Mouse (Mus musculus) neural tube, embryonic 15.5 days (tissue): ENCODE data around the gene Atg13. TPM values are rescaled to one million over a fixed set of nuclear protein-coding genes. Genes with fewer than 3 reads are reported as not detected.

ENCODE experiments used
- ATAC-seq: fragments of 200-750 bp; cut with Nextera tagmentation; 2 replicates; pipeline ENCODE4 v1.8.0; 2017; ENCODE audit warnings: mild to moderate bottlenecking, moderate TSS enrichment, moderate library complexity; ENCODE audit not compliant: low FRiP score
- H3K27ac ChIP-seq: fragments of 300-500 bp; sonication (generic); replicated peaks from 2 replicates; pipeline ENCODE4 v1.5.1; 2015; ENCODE audit warnings: mild to moderate bottlenecking, inconsistent platforms
- H3K27me3 ChIP-seq: fragments of 300-500 bp; sonication (generic); replicated peaks from 2 replicates; pipeline ENCODE4 v1.6.1; 2015; ENCODE audit warnings: inconsistent platforms
- H3K36me3 ChIP-seq: fragments of 300-500 bp; sonication (generic); 2 replicates; pipeline ENCODE4 v1.6.1; 2015; ENCODE audit warnings: inconsistent platforms
- H3K4me1 ChIP-seq: fragments of 300-500 bp; sonication (generic); 2 replicates; pipeline ENCODE4 v1.6.1; 2015; ENCODE audit warnings: inconsistent platforms
- H3K4me2 ChIP-seq: fragments of 300-500 bp; sonication (generic); 2 replicates; pipeline ENCODE4 v1.6.1; 2015; ENCODE audit warnings: inconsistent platforms, mild to moderate bottlenecking, moderate library complexity
- H3K4me3 ChIP-seq: fragments of 300-500 bp; sonication (generic); replicated peaks from 2 replicates; pipeline ENCODE4 v1.5.1; 2015; ENCODE audit warnings: mild to moderate bottlenecking, inconsistent platforms
- H3K9ac ChIP-seq: fragments of 300-500 bp; sonication (generic); replicated peaks from 2 replicates; pipeline ENCODE4 v1.6.1; 2015; ENCODE audit warnings: mild to moderate bottlenecking, inconsistent platforms
- H3K9me3 ChIP-seq: fragments of 300-500 bp; sonication (generic); replicated peaks from 2 replicates; pipeline ENCODE4 v1.6.1; 2016; ENCODE audit warnings: inconsistent platforms
- WGBS: fragments of 180-500 bp; shearing (Covaris S2); methylation state at CpG from one replicate; pipeline ENCODE4 v1.1.7; 2015; ENCODE audit warnings: mixed read lengths; 5-methylcytosine and 5-hydroxymethylcytosine counted together
- polyA plus RNA-seq: library from polyadenylated mRNA; unstranded; fragments of >200 nt; fragmentation: Nextera tagmentation; extraction: Ambion mirVana; gene quantifications from 2 replicates; pipeline ENCODE4 v1.2.1, GENCODE M21; 2015

Gene Atg13
- polyA plus RNA-seq, 1 experiment from 2014 or later, result 33.7 TPM

GRCm38 (mm10) chr2:91683919-91684318 is 26.5 kb downstream of the Atg13 start:
- ATAC-seq, result no peak
- Histone ChIP-seq H3K9ac (no peak overlapping the region), H3K9me3 (no peaks in the 10 kb centered on the region), H3K4me2 (no peak overlapping the region), H3K36me3 (peaks cover 80% of the 10 kb centered on the region), H3K4me1 (no peaks in the 10 kb centered on the region), H3K27me3 (no peaks in the 10 kb centered on the region), H3K4me3 (no peak overlapping the region), H3K27ac (no peak overlapping the region)
- 87% methylated on average over 8 of the region's 8 CpGs for WGBS

GRCm38 (mm10) chr2:91682850-91683249 is 27.5 kb downstream of the Atg13 start:
- no peak overlapping the region for H3K27ac ChIP-seq
- H3K4me3 ChIP-seq, result no peak overlapping the region
- H3K4me1 ChIP-seq, result no peaks in the 10 kb centered on the region
- H3K36me3 ChIP-seq, result peaks cover 81% of the 10 kb centered on the region
- no peaks in the 10 kb centered on the region for H3K9me3 ChIP-seq
- no peaks in the 10 kb centered on the region for H3K27me3 ChIP-seq
- no peak overlapping the region for H3K4me2 ChIP-seq
- no peak overlapping the region for H3K9ac ChIP-seq
- no peak for ATAC-seq
- WGBS, result 62% methylated on average over 4 of the region's 4 CpGs

- Histone ChIP-seq H3K4me1 (no peaks in the 10 kb centered on the region), H3K4me3 (no peak overlapping the region), H3K9me3 (no peaks in the 10 kb centered on the region), H3K27me3 (no peaks in the 10 kb centered on the region), H3K36me3 (peaks cover 94% of the 10 kb centered on the region), H3K4me2 (no peak overlapping the region), H3K9ac (no peak overlapping the region), H3K27ac (no peak overlapping the region)
- ATAC-seq, result no peak
These were observed 33.4 kb downstream of the Atg13 start for GRCm38 (mm10) chr2:91676961-91677360.

- WGBS, result 76% methylated on average over 2 of the region's 2 CpGs
- Histone ChIP-seq H3K27me3 (no peaks in the 10 kb centered on the region), H3K4me1 (no peaks in the 10 kb centered on the region), H3K4me2 (no peak overlapping the region), H3K27ac (no peak overlapping the region), H3K9me3 (no peaks in the 10 kb centered on the region), H3K36me3 (peaks cover 91% of the 10 kb centered on the region), H3K4me3 (no peak overlapping the region), H3K9ac (no peak overlapping the region)
- no peak for ATAC-seq
These were observed 34.0 kb downstream of the Atg13 start for GRCm38 (mm10) chr2:91676420-91676819.

GRCm38 (mm10) chr2:91674895-91675294 is 35.5 kb downstream of the Atg13 start:
- H3K9ac ChIP-seq, result no peak overlapping the region
- no peak overlapping the region for H3K27ac ChIP-seq
- no peak for ATAC-seq
- WGBS, result 86% methylated on average over 5 of the region's 5 CpGs
- H3K36me3 ChIP-seq, result peaks cover 89% of the 10 kb centered on the region
- H3K27me3 ChIP-seq, result no peaks in the 10 kb centered on the region
- no peaks in the 10 kb centered on the region for H3K4me1 ChIP-seq
- H3K9me3 ChIP-seq, result no peaks in the 10 kb centered on the region
- no peak overlapping the region for H3K4me3 ChIP-seq
- no peak overlapping the region for H3K4me2 ChIP-seq

- Histone ChIP-seq H3K9me3 (no peaks in the 10 kb centered on the region), H3K27me3 (no peaks in the 10 kb centered on the region), H3K4me2 (no peak overlapping the region), H3K27ac (no peak overlapping the region), H3K4me3 (no peak overlapping the region), H3K4me1 (no peaks in the 10 kb centered on the region), H3K36me3 (peaks cover 91% of the 10 kb centered on the region), H3K9ac (no peak overlapping the region)
- ATAC-seq, result no peak
- 56% methylated on average over 2 of the region's 2 CpGs for WGBS
These were observed 36.8 kb downstream of the Atg13 start for GRCm38 (mm10) chr2:91673587-91673986.

GRCm38 (mm10) chr2:91670038-91670437 is 40.3 kb downstream of the Atg13 start:
- Histone ChIP-seq H3K9ac (no peak overlapping the region), H3K4me3 (no peak overlapping the region), H3K27ac (no peak overlapping the region), H3K27me3 (no peaks in the 10 kb centered on the region), H3K9me3 (no peaks in the 10 kb centered on the region), H3K4me2 (no peak overlapping the region), H3K4me1 (no peaks in the 10 kb centered on the region), H3K36me3 (peaks cover 83% of the 10 kb centered on the region)
- ATAC-seq, result no peak
- WGBS, result 95% methylated on average over 6 of the region's 6 CpGs

GRCm38 (mm10) chr2:91669326-91669725 is 41.0 kb downstream of the Atg13 start:
- H3K9ac ChIP-seq, result no peak overlapping the region
- H3K4me3 ChIP-seq, result no peak overlapping the region
- H3K9me3 ChIP-seq, result no peaks in the 10 kb centered on the region
- no peak for ATAC-seq
- H3K4me2 ChIP-seq, result no peak overlapping the region
- H3K27ac ChIP-seq, result no peak overlapping the region
- 95% methylated on average over 8 of the region's 8 CpGs for WGBS
- H3K36me3 ChIP-seq, result peaks cover 83% of the 10 kb centered on the region
- H3K27me3 ChIP-seq, result no peaks in the 10 kb centered on the region
- no peaks in the 10 kb centered on the region for H3K4me1 ChIP-seq

GRCm38 (mm10) chr2:91667747-91668146 is 42.6 kb downstream of the Atg13 start:
- Histone ChIP-seq H3K9me3 (no peaks in the 10 kb centered on the region), H3K36me3 (peaks cover 85% of the 10 kb centered on the region), H3K27me3 (no peaks in the 10 kb centered on the region), H3K4me1 (no peaks in the 10 kb centered on the region), H3K4me3 (no peak overlapping the region), H3K27ac (no peak overlapping the region), H3K4me2 (no peak overlapping the region), H3K9ac (no peak overlapping the region)
- ATAC-seq, result no peak
- 86% methylated on average over 2 of the region's 2 CpGs for WGBS

GRCm38 (mm10) chr2:91666386-91666910 is 43.9 kb downstream of the Atg13 start:
- Histone ChIP-seq H3K4me1 (no peaks in the 10 kb centered on the region), H3K27me3 (no peaks in the 10 kb centered on the region), H3K4me2 (no peak overlapping the region), H3K9ac (no peak overlapping the region), H3K27ac (no peak overlapping the region), H3K36me3 (peaks cover 89% of the 10 kb centered on the region), H3K4me3 (no peak overlapping the region), H3K9me3 (no peaks in the 10 kb centered on the region)
- 93% methylated on average over 6 of the region's 6 CpGs for WGBS
- no peak for ATAC-seq

- H3K4me2 ChIP-seq, result no peak overlapping the region
- no peak overlapping the region for H3K4me3 ChIP-seq
- H3K9ac ChIP-seq, result no peak overlapping the region
- no peaks in the 10 kb centered on the region for H3K27me3 ChIP-seq
- no peak for ATAC-seq
- no peak overlapping the region for H3K27ac ChIP-seq
- H3K9me3 ChIP-seq, result no peaks in the 10 kb centered on the region
- H3K4me1 ChIP-seq, result no peaks in the 10 kb centered on the region
- H3K36me3 ChIP-seq, result peaks cover 82% of the 10 kb centered on the region
These were observed 45.6 kb downstream of the Atg13 start for GRCm38 (mm10) chr2:91664780-91665179.

GRCm38 (mm10) chr2:91660981-91661380 is 49.4 kb downstream of the Atg13 start:
- 97% methylated on average over 6 of the region's 6 CpGs for WGBS
- Histone ChIP-seq H3K4me2 (no peak overlapping the region), H3K9ac (no peak overlapping the region), H3K36me3 (peaks cover 85% of the 10 kb centered on the region), H3K27ac (no peak overlapping the region), H3K9me3 (no peaks in the 10 kb centered on the region), H3K27me3 (no peaks in the 10 kb centered on the region), H3K4me1 (no peaks in the 10 kb centered on the region), H3K4me3 (no peak overlapping the region)
- no peak for ATAC-seq

- Histone ChIP-seq H3K9me3 (no peaks in the 10 kb centered on the region), H3K4me2 (no peak overlapping the region), H3K9ac (no peak overlapping the region), H3K36me3 (peaks cover 89% of the 10 kb centered on the region), H3K4me3 (no peak overlapping the region), H3K27me3 (no peaks in the 10 kb centered on the region), H3K27ac (no peak overlapping the region), H3K4me1 (no peaks in the 10 kb centered on the region)
- ATAC-seq, result no peak
- WGBS, result 96% methylated on average over 8 of the region's 8 CpGs
These were observed 50.7 kb downstream of the Atg13 start for GRCm38 (mm10) chr2:91659657-91660056.
